Mouse (Mus musculus): ENCODE data around the gene Gm20929.
"Not testable (repeated sequence)": the region's sequence is repeated elsewhere in the genome, so short reads cannot be mapped to it uniquely, and the experiment has no call there.

Gm20929 gene

DNA sequence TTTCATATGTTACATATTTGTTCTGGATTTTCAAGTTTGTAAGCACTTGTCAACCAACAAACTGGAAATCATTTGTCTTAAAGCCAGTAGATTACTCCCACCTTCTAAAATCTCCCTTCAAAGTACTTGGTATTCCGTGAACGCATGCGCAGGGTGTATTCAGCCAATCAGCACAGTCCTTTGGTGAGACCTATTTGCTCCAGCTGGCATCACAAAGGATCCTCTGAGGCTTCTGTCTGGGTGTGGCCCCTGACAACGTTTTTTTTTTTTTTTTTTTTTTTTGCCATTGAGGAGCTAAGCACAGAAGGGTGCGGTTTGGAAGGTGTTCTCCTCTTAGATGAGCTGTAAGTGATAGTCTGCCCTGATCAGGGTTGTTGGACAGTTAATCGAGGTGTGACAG is at the start of gene Gm20929:
Gene Gm20929 (plus strand): TSS at position 301 of the 400 bp plus-strand sequence.
- DNase-seq (ENCODE audit: low spot score) = not testable (repeated sequence)

Measured in ovary, postnatal 36 days (tissue).